Mouse (Mus musculus): ENCODE results near the gene 4930519P11Rik. TPM values are rescaled to one million over a fixed set of nuclear protein-coding genes. Genes with fewer than 3 reads are reported as not detected.

The 4930519P11Rik gene
- total and polyA plus RNA-seq, 3 experiments, result not detected

GRCm38 (mm10) chr2:154641176-154641575 lies 27.9 kb upstream of the 4930519P11Rik start:
- Histone ChIP-seq H3K4me2 (ENCODE audit: insufficient read depth, low read depth, poor library complexity, severe bottlenecking) (no peak overlapping the region), H3K36me3 (replicated peaks in 1 of 2; ENCODE audit: control insufficient read depth in 1 of 2, insufficient read depth in 1 of 2, low read length in 1 of 2) (peaks cover 6 to 70% of the 10 kb centered on the region in 2 experiments), H3K27me3 (replicated peaks) (no peaks in the 10 kb centered on the region), H3K27ac (ENCODE audit: insufficient read depth, low read depth) (no peak overlapping the region), H3K9ac (ENCODE audit: insufficient read depth, low read depth) (no peak overlapping the region), H3K4me1 (ENCODE audit: control insufficient read depth in 1 of 2, insufficient read depth in 2 of 2) (peaks cover 0 to 9% of the 10 kb centered on the region in 2 experiments; a peak in 2 of 4 replicates), H3K4me3 (replicated peaks in 1 of 3; ENCODE audit: low read depth in 2 of 3, low read length in 2 of 3, poor library complexity in 1 of 3) (no peak overlapping the region), H3K9me3 (replicated peaks; ENCODE audit: low read length) (peaks cover 9% of the 10 kb centered on the region), H3K79me2 (replicated peaks; ENCODE audit: control insufficient read depth, extremely low read depth, insufficient read depth, poor library complexity, severe bottlenecking) (no peaks in the 10 kb centered on the region)
- TF ChIP-seq MAZ (IDR thresholded peaks at IDR 0.05; ENCODE audit: low read depth, low read length) (no peak), ZNF384 (IDR thresholded peaks at IDR 0.05; ENCODE audit: low read depth, low read length) (no peak), GABPA (IDR thresholded peaks at IDR 0.05; ENCODE audit: insufficient replicate concordance, low read depth, low read length) (no peak), ZC3H11A (IDR thresholded peaks at IDR 0.05; ENCODE audit: low read depth, low read length) (no peak), USF2 (conservative IDR thresholded peaks at IDR 0.05; ENCODE audit: low read depth, low read length) (no peak), ZMIZ1 (IDR thresholded peaks at IDR 0.05; ENCODE audit: low read depth, low read length) (no peak), NRF1 (IDR thresholded peaks at IDR 0.05; ENCODE audit: low read depth, low read length) (no peak), EP300 (IDR thresholded peaks at IDR 0.05; ENCODE audit: low read length) (no peak), POLR2AphosphoS2 (IDR thresholded peaks at IDR 0.05; ENCODE audit: low read depth, low read length) (no peak), MAFK (IDR thresholded peaks at IDR 0.05; ENCODE audit: insufficient replicate concordance, low read length) (no peak), USF1 (IDR thresholded peaks at IDR 0.05; ENCODE audit: low read depth, low read length) (no peak), KAT2A (IDR thresholded peaks at IDR 0.05; ENCODE audit: insufficient replicate concordance, low read length) (no peak), PAX5 (IDR thresholded peaks at IDR 0.05; ENCODE audit: low read length) (no peak), MXI1 (IDR thresholded peaks at IDR 0.05; ENCODE audit: low read depth, low read length) (no peak), SIN3A (IDR thresholded peaks at IDR 0.05; ENCODE audit: low read length) (no peak), ETS1 (conservative IDR thresholded peaks at IDR 0.05; ENCODE audit: low read depth, low read length) (no peak)
- dilution Hi-C loops (cut with MboI; ENCODE audit: extremely low pct_ligation_motif_present, extremely low pct_unique_long_range_greater_than_20kb, low sequenced_read_pairs), result no loop called here
- in situ Hi-C loops (cut with MboI; ENCODE audit: low pct_ligation_motif_present, low pct_unique_long_range_greater_than_20kb, low sequenced_read_pairs), result no loop called here
- no peak for DNase-seq (ENCODE audit: extremely low read depth)

GRCm38 (mm10) chr2:154639115-154639514 lies 25.9 kb upstream of the 4930519P11Rik start:
- H3K9ac ChIP-seq (ENCODE audit: insufficient read depth, low read depth), result no peak overlapping the region
- TF ChIP-seq BHLHE40 (IDR thresholded peaks at IDR 0.05; ENCODE audit: low read depth, low read length) (no peak), USF1 (IDR thresholded peaks at IDR 0.05; ENCODE audit: low read depth, low read length) (no peak), KAT2A (IDR thresholded peaks at IDR 0.05; ENCODE audit: insufficient replicate concordance, low read length) (no peak), ETS1 (conservative IDR thresholded peaks at IDR 0.05; ENCODE audit: low read depth, low read length) (no peak)
- peaks cover 9% of the 10 kb centered on the region for H3K9me3 ChIP-seq (replicated peaks; ENCODE audit: low read length)
- no peak overlapping the region for H3K27ac ChIP-seq (ENCODE audit: insufficient read depth, low read depth)
- dilution Hi-C loops (cut with MboI; ENCODE audit: extremely low pct_ligation_motif_present, extremely low pct_unique_long_range_greater_than_20kb, low sequenced_read_pairs), result no loop called here
- DNase-seq (ENCODE audit: extremely low read depth), result no peak
- H3K4me2 ChIP-seq (ENCODE audit: insufficient read depth, low read depth, poor library complexity, severe bottlenecking), result no peak overlapping the region
- in situ Hi-C loops (cut with MboI; ENCODE audit: low pct_ligation_motif_present, low pct_unique_long_range_greater_than_20kb, low sequenced_read_pairs), result no loop called here
- H3K79me2 ChIP-seq (replicated peaks; ENCODE audit: control insufficient read depth, extremely low read depth, insufficient read depth, poor library complexity, severe bottlenecking), result no peaks in the 10 kb centered on the region
- peaks cover 6 to 66% of the 10 kb centered on the region in 2 experiments for H3K36me3 ChIP-seq (replicated peaks in 1 of 2; ENCODE audit: control insufficient read depth in 1 of 2, insufficient read depth in 1 of 2, low read length in 1 of 2)
- no peak overlapping the region for H3K4me3 ChIP-seq (replicated peaks in 1 of 3; ENCODE audit: low read depth in 2 of 3, low read length in 2 of 3, poor library complexity in 1 of 3)
- no peaks in the 10 kb centered on the region for H3K27me3 ChIP-seq (replicated peaks)
- peaks cover 0 to 9% of the 10 kb centered on the region in 2 experiments; a peak in 2 of 4 replicates for H3K4me1 ChIP-seq (ENCODE audit: control insufficient read depth in 1 of 2, insufficient read depth in 2 of 2)
